Mouse (Mus musculus): ENCODE measurements around the gene Nrbf2.

- TF ChIP-seq POLR2A (IDR thresholded peaks at IDR 0.05; ENCODE audit: control insufficient read depth, extremely low read depth, insufficient read depth, low read length, poor library complexity) (no peak), CTCF (IDR thresholded peaks at IDR 0.05; ENCODE audit: borderline replicate concordance, control insufficient read depth, extremely low read depth, insufficient read depth, low read length, poor library complexity) (no peak)
Observed at GRCm38 (mm10) chr10:67299285-67299684, 14.2 kb upstream of the Nrbf2 start.
